Mouse (Mus musculus) forebrain, embryonic 13.5 days (tissue): ENCODE results near the gene Ccdc28b. TPM values are rescaled to one million over a fixed set of nuclear protein-coding genes. Genes with fewer than 3 reads are reported as not detected.

Experiments
- ATAC-seq: fragments of 200-750 bp; cut with Nextera tagmentation; 2 replicates; pipeline ENCODE4 v1.8.0; 2017
- H3K27ac ChIP-seq: fragments of 300-500 bp; sonication (generic); 2 replicates; pipeline ENCODE4 v1.5.1; 2015; ENCODE audit warnings: inconsistent platforms, mild to moderate bottlenecking, moderate library complexity
- H3K27me3 ChIP-seq: fragments of 300-500 bp; sonication (generic); 2 replicates; pipeline ENCODE4 v1.6.1; 2015; ENCODE audit warnings: mild to moderate bottlenecking, inconsistent platforms
- H3K36me3 ChIP-seq: fragments of 300-500 bp; sonication (generic); 2 replicates; pipeline ENCODE4 v1.6.1; 2015; ENCODE audit warnings: mild to moderate bottlenecking, inconsistent platforms; ENCODE audit not compliant: poor library complexity, severe bottlenecking
- H3K4me1 ChIP-seq: fragments of 300-500 bp; sonication (generic); 2 replicates; pipeline ENCODE4 v1.6.1; 2015; ENCODE audit warnings: inconsistent platforms
- H3K4me2 ChIP-seq: fragments of 300-500 bp; sonication (generic); 2 replicates; pipeline ENCODE4 v1.6.1; 2015; ENCODE audit warnings: inconsistent platforms, mild to moderate bottlenecking, moderate library complexity
- H3K4me3 ChIP-seq: fragments of 300-500 bp; sonication (generic); 2 replicates; pipeline ENCODE4 v1.5.1; 2015; ENCODE audit warnings: mild to moderate bottlenecking, inconsistent platforms
- H3K9ac ChIP-seq: fragments of 300-500 bp; sonication (generic); 2 replicates; pipeline ENCODE4 v1.6.1; 2015; ENCODE audit warnings: mild to moderate bottlenecking, inconsistent platforms
- H3K9me3 ChIP-seq: fragments of 300-500 bp; sonication (generic); replicated peaks from 2 replicates; pipeline ENCODE4 v1.6.1; 2016; ENCODE audit warnings: inconsistent platforms
- WGBS: fragments of 180-500 bp; shearing (Covaris S2); methylation state at CpG from one replicate; pipeline ENCODE4 v1.1.7; 2015; 5-methylcytosine and 5-hydroxymethylcytosine counted together
- polyA plus RNA-seq: library from polyadenylated mRNA; unstranded; fragments of >200 nt; fragmentation: Nextera tagmentation; extraction: Ambion mirVana; gene quantifications from 2 replicates; pipeline ENCODE4 v1.2.1, GENCODE M21; 2015

The Ccdc28b gene
- polyA plus RNA-seq, 1 experiment from 2014 or later, result 104 TPM

GRCm38 (mm10) chr4:129609139-129609631 is 14.6 kb downstream of the Ccdc28b start:
- peaks cover 48% of the 10 kb centered on the region for H3K36me3 ChIP-seq
- no peak overlapping the region for H3K27ac ChIP-seq
- no peaks in the 10 kb centered on the region for H3K27me3 ChIP-seq
- no peaks in the 10 kb centered on the region for H3K9me3 ChIP-seq
- H3K4me1 ChIP-seq, result 0 out of 2 replicates have a peak, but pooled peaks cover 3% of the 10 kb centered on the region
- no peak overlapping the region for H3K4me3 ChIP-seq
- no peak overlapping the region for H3K4me2 ChIP-seq
- ATAC-seq, result no peak
- H3K9ac ChIP-seq, result no peak overlapping the region
- WGBS, result 83% methylated on average over 12 of the region's 12 CpGs

GRCm38 (mm10) chr4:129608426-129609025 is 15.2 kb downstream of the Ccdc28b start:
- ATAC-seq, result peak; percentile 80
- WGBS, result 35% methylated on average over 7 of the region's 7 CpGs
- Histone ChIP-seq H3K27ac (peak overlapping the region; percentile 45; the same call in 1 of the 2 replicates), H3K27me3 (no peaks in the 10 kb centered on the region), H3K9me3 (no peaks in the 10 kb centered on the region), H3K36me3 (peaks cover 55% of the 10 kb centered on the region), H3K4me2 (no peak overlapping the region), H3K9ac (no peak overlapping the region), H3K4me1 (no peaks in the 10 kb centered on the region), H3K4me3 (no peak overlapping the region)

DNA sequence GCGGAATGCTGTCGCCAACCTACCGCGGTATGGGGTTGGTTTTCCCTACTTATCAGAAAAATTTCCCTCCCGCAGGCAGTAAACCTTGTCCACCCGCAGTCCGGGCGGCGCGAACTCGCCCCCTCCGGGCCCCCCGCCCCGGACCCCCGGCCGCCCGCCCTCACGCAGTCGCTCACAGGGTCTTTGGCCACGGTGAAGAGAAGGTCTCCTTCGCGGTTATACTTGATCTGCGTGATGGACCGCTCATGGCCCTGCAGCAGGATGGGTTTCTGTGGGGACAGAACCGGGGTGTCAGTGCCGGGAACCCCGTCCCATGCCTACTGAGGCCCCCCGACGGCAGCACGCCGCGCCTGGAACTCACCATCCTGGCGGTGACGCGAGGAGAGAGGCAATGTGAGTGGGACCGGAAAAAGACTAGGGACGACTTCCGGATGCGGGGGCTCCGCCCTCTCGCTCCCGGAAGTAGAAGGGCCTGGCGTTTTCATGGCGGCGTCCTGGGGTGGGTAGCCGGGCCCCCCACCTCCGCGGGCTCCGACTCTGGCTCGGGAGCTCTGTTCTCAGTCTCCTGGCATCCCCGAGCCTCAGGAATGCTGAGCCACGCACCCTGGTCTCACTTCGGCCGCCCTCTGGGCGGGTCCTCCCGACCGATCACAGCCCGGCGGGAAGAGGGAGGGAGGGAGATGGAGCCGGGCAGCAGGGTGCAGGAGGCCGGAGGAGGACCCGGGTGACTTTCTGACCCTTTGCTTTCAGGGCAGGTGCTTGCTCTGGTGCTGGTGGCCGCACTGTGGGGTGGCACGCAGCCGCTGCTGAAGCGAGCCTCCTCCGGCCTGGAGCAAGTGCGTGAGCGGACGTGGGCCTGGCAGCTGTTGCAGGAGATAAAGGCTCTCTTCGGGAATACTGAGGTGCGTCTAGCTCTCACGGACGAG is 23.3 kb downstream of the Ccdc28b start, which contains the start of the genes Eif3i and Tmem234:
TSS of gene Eif3i (minus strand) at position 416 of the 926 bp plus-strand sequence.
TSS of gene Tmem234 (plus strand) at position 436 of the 926 bp plus-strand sequence.
- peak within 1 kb of the TSS; percentile 99 for H3K4me3 ChIP-seq
- WGBS, result under 1% methylated on average over 73 of the region's 74 CpGs
- peaks cover 58% of the 10 kb centered on the region for H3K36me3 ChIP-seq
- no peaks in the 10 kb centered on the region for H3K27me3 ChIP-seq
- peak within 1 kb of the TSS; percentile 94 for H3K9ac ChIP-seq
- H3K27ac ChIP-seq, result peak within 1 kb of the TSS; percentile 65
- peak within 1 kb of the TSS; percentile 91 for H3K4me2 ChIP-seq
- H3K4me1 ChIP-seq, result peaks cover 33% of the 10 kb centered on the region
- ATAC-seq, result peak; percentile 95
- no peaks in the 10 kb centered on the region for H3K9me3 ChIP-seq

DNA sequence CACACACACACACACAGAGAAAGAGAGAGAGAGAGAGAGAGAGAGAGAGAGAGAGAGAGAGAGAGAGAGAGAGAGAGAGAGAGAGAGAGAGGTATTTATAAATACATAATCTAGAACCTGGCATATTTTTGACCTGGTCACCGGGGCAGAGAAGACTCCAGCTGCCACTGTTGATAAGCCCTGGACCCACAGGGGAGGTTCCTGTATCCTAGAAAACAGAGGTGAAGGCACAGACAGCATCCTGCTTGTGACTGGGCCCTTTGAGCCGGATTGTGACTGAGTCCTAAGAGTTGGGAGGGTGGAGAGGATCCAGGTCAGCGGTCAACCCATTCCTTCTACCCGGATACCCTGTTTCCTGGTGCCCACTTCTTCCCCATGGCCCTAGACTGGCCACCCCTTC is 34.9 kb downstream of the Ccdc28b start:
- no peaks in the 10 kb centered on the region for H3K9me3 ChIP-seq
- peaks cover 38% of the 10 kb centered on the region for H3K36me3 ChIP-seq
- no peak overlapping the region for H3K27ac ChIP-seq
- WGBS, result 86% methylated on average over 4 of the region's 4 CpGs
- no peak overlapping the region for H3K4me2 ChIP-seq
- no peak overlapping the region for H3K9ac ChIP-seq
- no peaks in the 10 kb centered on the region for H3K27me3 ChIP-seq
- no peak for ATAC-seq
- no peak overlapping the region for H3K4me3 ChIP-seq
- peaks cover 5% of the 10 kb centered on the region for H3K4me1 ChIP-seq

- whole genome bisulfite sequencing, result 23% methylated on average over 1 of the region's 1 CpGs
- Histone ChIP-seq H3K9me3 (no peaks in the 10 kb centered on the region), H3K4me2 (no peak overlapping the region), H3K4me3 (no peak overlapping the region), H3K27me3 (no peaks in the 10 kb centered on the region), H3K27ac (no peak overlapping the region), H3K9ac (no peak overlapping the region), H3K36me3 (peaks cover 19% of the 10 kb centered on the region), H3K4me1 (peaks cover 5% of the 10 kb centered on the region)
- no peak for ATAC-seq
Observed at GRCm38 (mm10) chr4:129586943-129587342, 36.8 kb downstream of the Ccdc28b start.

DNA sequence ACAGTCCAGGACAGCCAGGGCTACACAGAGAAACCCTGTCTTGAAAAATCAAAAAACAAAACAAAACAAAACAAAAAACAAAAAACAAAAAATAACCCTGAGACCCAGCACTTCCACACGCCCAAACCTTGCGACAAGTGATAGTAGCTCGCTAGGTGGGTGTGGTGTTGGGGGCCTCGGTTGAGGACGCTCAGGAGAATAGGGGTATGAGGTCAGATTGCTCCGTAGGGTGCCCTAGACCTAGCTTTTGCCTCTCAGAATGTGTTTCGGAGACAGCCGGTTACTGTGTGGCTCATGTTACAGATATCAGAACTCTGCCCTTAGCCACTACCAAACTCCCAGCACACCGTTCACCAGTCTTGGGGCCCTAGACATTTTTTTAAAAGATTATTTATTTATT is 38.0 kb downstream of the Ccdc28b start:
- Histone ChIP-seq H3K27me3 (no peaks in the 10 kb centered on the region), H3K27ac (no peak overlapping the region), H3K4me2 (peak overlapping the region; percentile 63; the same call in 1 of the 2 replicates), H3K9ac (no peak overlapping the region), H3K4me3 (no peak overlapping the region), H3K36me3 (peaks cover 7% of the 10 kb centered on the region), H3K4me1 (peaks cover 5% of the 10 kb centered on the region), H3K9me3 (no peaks in the 10 kb centered on the region)
- 85% methylated on average over 9 of the region's 9 CpGs for WGBS
- no peak for ATAC-seq

GRCm38 (mm10) chr4:129584884-129585608 is 38.7 kb downstream of the Ccdc28b start:
- H3K9ac ChIP-seq, result peak overlapping the region; percentile 45
- H3K4me3 ChIP-seq, result peak overlapping the region; percentile 37
- 0 out of 2 replicates have a peak, but pooled peaks cover under 1% of the 10 kb centered on the region for H3K36me3 ChIP-seq
- H3K9me3 ChIP-seq, result no peaks in the 10 kb centered on the region
- H3K27me3 ChIP-seq, result no peaks in the 10 kb centered on the region
- peaks cover 5% of the 10 kb centered on the region for H3K4me1 ChIP-seq
- WGBS, result 1% methylated on average over 36 of the region's 36 CpGs
- H3K4me2 ChIP-seq, result peak overlapping the region; percentile 63
- ATAC-seq, result peak; percentile 27; the same call in 1 of the 2 replicates
- H3K27ac ChIP-seq, result no peak overlapping the region

GRCm38 (mm10) chr4:129584370-129584769 is 39.4 kb downstream of the Ccdc28b start:
- ATAC-seq, result no peak
- Histone ChIP-seq H3K27me3 (no peaks in the 10 kb centered on the region), H3K4me3 (peak overlapping the region; percentile 37; the same call in 1 of the 2 replicates), H3K9me3 (no peaks in the 10 kb centered on the region), H3K9ac (0 out of 2 replicates have a peak overlapping the region, but pooled peaks have one; percentile 45), H3K4me1 (peaks cover 5% of the 10 kb centered on the region), H3K36me3 (no peaks in the 10 kb centered on the region), H3K4me2 (peak overlapping the region; percentile 63), H3K27ac (no peak overlapping the region)
- WGBS, result 87% methylated on average over 1 of the region's 1 CpGs

GRCm38 (mm10) chr4:129582251-129582650 is 41.5 kb downstream of the Ccdc28b start:
- Histone ChIP-seq H3K4me1 (peaks cover 7% of the 10 kb centered on the region), H3K27me3 (no peaks in the 10 kb centered on the region), H3K36me3 (no peaks in the 10 kb centered on the region), H3K27ac (no peak overlapping the region), H3K4me2 (no peak overlapping the region), H3K4me3 (no peak overlapping the region), H3K9ac (no peak overlapping the region), H3K9me3 (no peaks in the 10 kb centered on the region)
- ATAC-seq, result no peak
- WGBS, result 97% methylated on average over 1 of the region's 1 CpGs

- Histone ChIP-seq H3K9ac (no peak overlapping the region), H3K4me1 (peaks cover 12% of the 10 kb centered on the region), H3K36me3 (no peaks in the 10 kb centered on the region), H3K4me3 (no peak overlapping the region), H3K4me2 (no peak overlapping the region), H3K9me3 (no peaks in the 10 kb centered on the region), H3K27ac (no peak overlapping the region), H3K27me3 (no peaks in the 10 kb centered on the region)
- no peak for ATAC-seq
- WGBS, result 75% methylated on average over 7 of the region's 7 CpGs
Observed at GRCm38 (mm10) chr4:129580347-129580746, 43.4 kb downstream of the Ccdc28b start.

GRCm38 (mm10) chr4:129578466-129578865 is 45.3 kb downstream of the Ccdc28b start, which contains the start of gene Fam167b:
Fam167b (minus strand) TSS chr4:129578549.
- peaks cover 7% of the 10 kb centered on the region; the same call in 1 of the 2 replicates for H3K4me1 ChIP-seq
- H3K4me2 ChIP-seq, result peak within 1 kb of the TSS; percentile 24
- no peaks in the 10 kb centered on the region for H3K27me3 ChIP-seq
- H3K9me3 ChIP-seq, result no peaks in the 10 kb centered on the region
- no peak within 1 kb of the TSS for H3K9ac ChIP-seq
- 91% methylated on average over 5 of the region's 5 CpGs for WGBS
- no peak within 1 kb of the TSS for H3K4me3 ChIP-seq
- H3K36me3 ChIP-seq, result no peaks in the 10 kb centered on the region
- no peak within 1 kb of the TSS for H3K27ac ChIP-seq
- no peak for ATAC-seq
